Mouse (Mus musculus) embryonic facial prominence, embryonic 11.5 days (tissue): ENCODE results near the gene Paics. TPM values are rescaled to one million over a fixed set of nuclear protein-coding genes. Genes with fewer than 3 reads are reported as not detected.

Experiments used
- ATAC-seq: fragments of 200-750 bp; cut with Nextera tagmentation; replicated peaks from 2 replicates; pipeline ENCODE4 v1.8.0; 2017; ENCODE audit warnings: low read depth; ENCODE audit not compliant: insufficient number of reproducible peaks, low FRiP score, low TSS enrichment
- DNase-seq: peaks from one replicate; pipeline ENCODE4 v3.0.0-alpha.2; 2015; ENCODE audit warnings: low spot score
- H3K27ac ChIP-seq: fragments of 300-500 bp; sonication (generic); replicated peaks from 2 replicates; pipeline ENCODE4 v1.5.1; 2014; ENCODE audit warnings: mild to moderate bottlenecking, low read depth, low read length, control low read depth
- H3K27me3 ChIP-seq: fragments of 300-500 bp; sonication (generic); 2 replicates; pipeline ENCODE4 v1.6.1; 2014; ENCODE audit warnings: mild to moderate bottlenecking, low read length, moderate library complexity, mixed read lengths; ENCODE audit not compliant: control insufficient read depth, insufficient read depth
- H3K36me3 ChIP-seq: fragments of 300-500 bp; sonication (generic); replicated peaks from 2 replicates; pipeline ENCODE4 v1.6.1; 2014; ENCODE audit warnings: low read depth, mild to moderate bottlenecking, low read length, moderate library complexity, mixed read lengths; ENCODE audit not compliant: control insufficient read depth, insufficient read depth
- H3K4me1 ChIP-seq: fragments of 300-500 bp; sonication (generic); 2 replicates; pipeline ENCODE4 v1.6.1; 2014; ENCODE audit warnings: low read length, mixed read lengths; ENCODE audit not compliant: control insufficient read depth, insufficient read depth
- H3K4me2 ChIP-seq: fragments of 300-500 bp; sonication (generic); 2 replicates; pipeline ENCODE4 v1.6.1; 2014; ENCODE audit warnings: low read depth, mild to moderate bottlenecking, control low read depth, low read length, moderate library complexity
- H3K4me3 ChIP-seq: fragments of 300-500 bp; sonication (generic); 2 replicates; pipeline ENCODE4 v1.5.1; 2014; ENCODE audit warnings: low read depth, low read length, control low read depth
- H3K9ac ChIP-seq: fragments of 300-500 bp; sonication (generic); replicated peaks from 2 replicates; pipeline ENCODE4 v1.6.1; 2014; ENCODE audit warnings: mild to moderate bottlenecking, control low read depth, low read length
- H3K9me3 ChIP-seq: fragments of 300-500 bp; sonication (generic); replicated peaks from 2 replicates; pipeline ENCODE4 v1.6.1; 2016; ENCODE audit warnings: mild to moderate bottlenecking, low read length, inconsistent platforms, mixed read lengths; ENCODE audit not compliant: control insufficient read depth
- WGBS: fragments of 180-500 bp; shearing (Covaris S2); extraction: QIAGEN DNeasy Blood & Tissue Kit; methylation state at CpG from one replicate; pipeline ENCODE4 v1.1.7; 2014; 5-methylcytosine and 5-hydroxymethylcytosine counted together
- polyA plus RNA-seq: library from polyadenylated mRNA; unstranded; fragments of >200 nt; fragmentation: Nextera tagmentation; extraction: Ambion mirVana; gene quantifications from 2 replicates; pipeline ENCODE4 v1.2.1, GENCODE M21; 2014

Gene Paics
- polyA plus RNA-seq, 1 experiment from 2014 or later = 466 TPM

DNA sequence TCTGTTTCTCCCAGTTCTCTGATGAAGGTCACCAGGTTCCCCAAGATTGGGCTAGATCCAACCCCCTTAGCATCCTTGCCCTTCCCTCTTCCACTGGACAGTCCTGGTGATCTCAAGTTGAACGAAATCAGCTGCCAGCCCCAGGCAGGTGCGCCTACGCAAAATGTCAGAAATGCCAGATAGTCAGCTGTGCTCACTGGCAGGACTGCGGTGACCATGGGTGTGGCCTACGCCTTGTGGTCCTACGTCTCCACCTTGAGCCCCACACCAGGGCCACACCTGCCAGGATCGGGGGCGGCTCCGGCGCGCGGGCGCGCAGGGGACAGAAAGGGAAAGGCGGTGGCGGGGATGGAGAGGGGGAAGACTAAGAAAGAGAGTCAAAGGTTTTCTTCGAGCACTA lies 50.1 kb downstream of the Paics start:
- Histone ChIP-seq H3K4me3 (no peak overlapping the region), H3K9ac (no peak overlapping the region), H3K36me3 (no peaks in the 10 kb centered on the region), H3K27ac (no peak overlapping the region), H3K9me3 (no peaks in the 10 kb centered on the region), H3K27me3 (no peaks in the 10 kb centered on the region), H3K4me1 (no peaks in the 10 kb centered on the region), H3K4me2 (no peak overlapping the region)
- DNase-seq (no peak), ATAC-seq (no peak)
- WGBS = 93% methylated on average over 17 of the region's 17 CpGs

DNA sequence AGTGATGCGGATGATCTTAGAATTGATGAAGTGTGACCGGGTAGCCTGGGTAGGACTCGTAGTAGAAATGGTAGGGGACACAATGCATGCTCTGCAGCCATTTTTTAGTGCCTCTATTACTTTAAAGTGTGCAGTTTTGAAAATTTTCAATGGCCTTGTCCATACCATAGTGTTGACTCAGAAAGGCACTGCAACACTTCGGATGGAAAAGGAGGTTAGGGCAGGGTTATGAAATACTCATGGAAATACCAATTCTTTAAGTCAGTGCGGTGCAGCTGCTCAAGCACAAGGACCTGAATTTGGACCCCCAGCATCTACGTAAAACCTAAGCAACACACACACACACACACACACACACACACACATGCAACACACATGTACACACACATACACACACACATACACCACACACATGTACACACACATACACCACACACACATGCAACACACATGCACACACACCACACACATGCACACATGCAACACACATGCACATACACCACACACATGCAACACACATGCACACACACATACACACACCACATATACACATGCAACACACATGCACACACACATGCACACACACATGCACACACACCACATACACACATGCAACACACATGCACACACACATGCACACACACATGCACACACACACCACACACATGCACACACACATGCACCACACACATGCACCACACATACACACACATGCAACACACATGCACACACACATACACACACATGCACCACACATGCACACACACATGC lies 53.1 kb downstream of the Paics start, which contains the start of gene Arl9:
Gene Arl9, plus strand, starts transcription at position 5 of the 771 bp plus-strand sequence.
- no peaks in the 10 kb centered on the region for H3K27me3 ChIP-seq
- no peaks in the 10 kb centered on the region for H3K9me3 ChIP-seq
- no peaks in the 10 kb centered on the region for H3K4me1 ChIP-seq
- DNase-seq (no peak), ATAC-seq (no peak)
- no peak within 1 kb of the TSS for H3K27ac ChIP-seq
- WGBS = 97% methylated on average over 6 of the region's 6 CpGs
- H3K36me3 ChIP-seq = no peaks in the 10 kb centered on the region
- no peak within 1 kb of the TSS for H3K4me3 ChIP-seq
- H3K4me2 ChIP-seq = no peak within 1 kb of the TSS
- no peak within 1 kb of the TSS for H3K9ac ChIP-seq

DNA sequence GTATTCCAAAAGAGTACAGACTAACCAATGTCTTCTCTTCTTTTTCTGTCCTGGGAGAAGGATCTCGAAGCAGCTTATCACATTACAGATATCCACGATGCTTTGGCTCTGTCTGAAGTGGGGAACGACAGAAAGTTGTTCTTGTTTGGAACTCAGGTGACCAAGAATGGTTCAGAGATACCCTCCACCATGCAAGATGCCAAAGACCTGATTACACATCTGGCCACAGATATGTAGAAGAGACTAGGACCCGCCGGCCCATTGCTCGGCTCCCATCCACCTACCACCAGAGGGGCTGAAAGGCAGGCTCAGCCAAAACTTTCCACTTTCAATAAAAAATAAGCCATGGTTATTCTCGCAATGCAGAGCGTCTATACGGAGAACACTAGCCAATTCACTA lies 59.2 kb downstream of the Paics start:
- DNase-seq = no peak
- 92% methylated on average over 9 of the region's 9 CpGs for WGBS

DNA sequence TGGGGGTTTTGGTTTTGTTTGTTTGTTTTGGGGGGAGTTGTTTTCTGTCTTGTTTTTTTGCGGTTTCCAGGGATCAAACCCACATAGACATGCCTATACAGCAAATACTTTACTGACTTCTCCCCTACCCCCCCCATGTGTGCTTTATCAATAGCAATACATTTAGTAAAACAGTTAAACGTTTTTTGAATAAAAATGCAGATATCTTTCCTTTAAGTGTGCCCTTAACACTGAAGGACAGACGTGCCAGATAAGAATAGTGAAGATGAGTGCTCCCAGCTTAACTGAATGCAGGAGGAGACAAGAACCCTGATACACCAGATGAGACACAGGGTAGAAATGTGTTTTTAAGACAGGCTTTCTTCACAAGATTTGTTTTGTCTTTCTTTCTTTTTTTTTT lies 60.0 kb downstream of the Paics start:
- H3K4me1 ChIP-seq = no peaks in the 10 kb centered on the region
- H3K4me3 ChIP-seq = no peak overlapping the region
- H3K4me2 ChIP-seq = no peak overlapping the region
- DNase-seq (no peak), ATAC-seq (no peak)
- 66% methylated on average over 3 of the region's 3 CpGs for WGBS
- H3K27ac ChIP-seq = no peak overlapping the region
- no peaks in the 10 kb centered on the region for H3K9me3 ChIP-seq
- no peaks in the 10 kb centered on the region for H3K36me3 ChIP-seq
- no peak overlapping the region for H3K9ac ChIP-seq
- H3K27me3 ChIP-seq = no peaks in the 10 kb centered on the region

More for the DNA sequence above, 59.2 kb downstream of the Paics start:
- Histone ChIP-seq H3K9ac (no peak overlapping the region), H3K4me1 (no peaks in the 10 kb centered on the region), H3K9me3 (no peaks in the 10 kb centered on the region), H3K4me2 (no peak overlapping the region), H3K27me3 (no peaks in the 10 kb centered on the region), H3K4me3 (no peak overlapping the region), H3K36me3 (no peaks in the 10 kb centered on the region), H3K27ac (no peak overlapping the region)
- no peak for ATAC-seq

DNA sequence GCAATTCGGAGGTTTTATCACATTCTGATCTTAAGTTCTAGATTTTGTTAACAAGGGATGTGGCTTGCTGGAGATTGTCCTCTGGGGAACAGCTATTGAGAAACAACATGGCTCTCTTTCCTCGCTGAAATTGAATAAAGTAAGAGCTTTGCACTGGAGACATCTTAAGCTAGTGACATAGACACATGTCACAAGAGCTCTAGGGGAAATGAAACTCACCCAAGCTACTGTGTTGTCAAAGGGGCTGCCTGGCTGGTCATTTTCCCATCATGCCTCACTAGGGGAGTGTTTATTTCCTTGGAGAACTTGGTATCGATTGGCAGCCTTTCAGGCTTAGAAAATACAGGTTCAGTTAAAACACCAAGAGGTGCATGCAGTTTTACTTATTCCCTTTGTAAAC lies 62.1 kb downstream of the Paics start:
- Histone ChIP-seq H3K9ac (no peak overlapping the region), H3K9me3 (no peaks in the 10 kb centered on the region), H3K27me3 (no peaks in the 10 kb centered on the region), H3K27ac (no peak overlapping the region), H3K4me2 (no peak overlapping the region), H3K4me3 (no peak overlapping the region), H3K4me1 (no peaks in the 10 kb centered on the region), H3K36me3 (no peaks in the 10 kb centered on the region)
- DNase-seq (no peak), ATAC-seq (no peak)
- 77% methylated on average over 3 of the region's 3 CpGs for WGBS

DNA sequence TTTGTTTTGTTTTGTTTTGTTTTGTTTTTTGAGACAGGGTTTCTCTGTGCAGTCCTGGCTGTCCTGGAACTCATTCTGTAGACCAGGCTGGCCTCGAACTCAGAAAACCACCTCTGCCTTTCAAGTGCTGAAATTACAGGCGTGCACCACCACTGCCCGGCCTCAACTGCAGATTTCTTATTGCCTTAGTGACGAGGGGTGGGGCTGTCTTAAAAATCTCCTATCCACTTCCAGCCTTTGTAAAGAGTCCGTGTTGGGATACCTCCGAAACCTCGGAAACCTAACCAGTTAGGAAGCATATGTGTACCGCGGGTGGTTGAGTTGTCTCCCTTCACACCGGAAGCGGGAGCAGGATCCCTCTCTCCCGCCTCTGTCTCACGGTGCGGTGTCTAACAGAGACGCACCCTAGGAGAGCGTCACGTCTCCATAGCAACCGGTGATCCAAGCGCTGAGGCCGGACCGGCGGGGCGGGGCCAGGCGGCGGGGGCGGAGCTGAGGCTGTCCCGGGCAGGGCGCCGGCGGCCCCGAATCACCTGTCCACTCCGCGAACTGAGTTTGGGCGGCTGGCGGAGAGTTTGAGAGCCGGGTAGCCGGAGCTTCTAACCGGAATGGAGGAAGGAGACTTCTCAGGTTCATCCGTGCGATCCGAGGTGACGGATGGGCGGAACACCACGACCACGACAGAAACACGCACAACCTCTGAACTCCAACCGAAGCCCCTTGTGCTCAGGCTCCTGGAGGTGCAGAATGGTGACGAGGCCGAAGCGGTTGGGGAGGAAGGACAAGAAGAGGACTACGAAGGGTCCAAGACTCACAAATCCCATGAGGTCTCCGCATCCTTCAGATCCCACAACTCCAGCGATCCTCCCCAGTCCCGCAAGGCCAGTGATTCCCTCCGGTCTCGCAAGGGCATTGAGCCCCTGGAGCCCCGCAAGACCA lies 64.7 kb downstream of the Paics start, which contains the start of gene Thegl:
Gene Thegl, plus strand, starts transcription at position 480 of the 939 bp plus-strand sequence.
- Histone ChIP-seq H3K9ac (no peak within 1 kb of the TSS), H3K36me3 (no peaks in the 10 kb centered on the region), H3K27ac (no peak within 1 kb of the TSS), H3K27me3 (no peaks in the 10 kb centered on the region), H3K4me3 (peak within 1 kb of the TSS; percentile 44), H3K4me1 (no peaks in the 10 kb centered on the region), H3K9me3 (no peaks in the 10 kb centered on the region), H3K4me2 (peak within 1 kb of the TSS; percentile 76)
- ATAC-seq = peak; percentile 95
- 10% methylated on average over 57 of the region's 57 CpGs for WGBS
- DNase-seq = peak; percentile 85
